Mouse (Mus musculus): Measurements from ENCODE around the gene Bsg. TPM values are rescaled to one million over a fixed set of nuclear protein-coding genes. Genes with fewer than 3 reads are reported as not detected.

The Bsg gene
- polyA plus RNA-seq, 1 experiment from 2014 or later = 1,158 TPM

DNA sequence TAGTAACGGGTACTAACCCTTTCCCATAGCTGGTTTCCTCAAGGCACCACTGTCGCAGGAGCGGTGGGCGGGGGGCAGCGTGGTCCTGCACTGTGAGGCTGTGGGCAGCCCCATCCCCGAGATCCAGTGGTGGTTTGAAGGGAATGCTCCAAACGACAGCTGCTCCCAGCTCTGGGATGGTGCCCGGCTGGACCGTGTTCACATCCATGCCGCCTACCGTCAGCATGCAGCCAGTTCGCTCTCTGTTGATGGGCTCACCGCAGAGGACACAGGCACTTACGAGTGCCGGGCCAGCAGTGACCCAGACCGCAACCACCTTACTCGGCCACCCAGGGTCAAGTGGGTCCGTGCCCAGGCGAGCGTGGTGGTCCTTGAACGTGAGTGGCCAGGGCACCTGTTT is 4.4 kb downstream of the Bsg start:
- H3K27me3 ChIP-seq (replicated peaks; ENCODE audit: control insufficient read depth, insufficient read depth, low read length) = no peaks in the 10 kb centered on the region
- no peak overlapping the region for H3K27ac ChIP-seq (ENCODE audit: low read length)
- H3K36me3 ChIP-seq (ENCODE audit: control insufficient read depth, insufficient read depth, low read length) = peaks cover 27% of the 10 kb centered on the region; the same call in 1 of the 2 replicates
- no peak for ATAC-seq
- peaks cover 40% of the 10 kb centered on the region for H3K4me1 ChIP-seq (ENCODE audit: control insufficient read depth, insufficient read depth, low read length)
- H3K4me3 ChIP-seq (ENCODE audit: low read length) = no peak overlapping the region
- H3K9ac ChIP-seq (ENCODE audit: low read depth, low read length) = peak overlapping the region; percentile 19; the same call in 1 of the 2 replicates
- no peak overlapping the region for H3K4me2 ChIP-seq (ENCODE audit: low read depth, low read length)
- 88% methylated on average over 21 of the region's 21 CpGs for WGBS
- no peaks in the 10 kb centered on the region for H3K9me3 ChIP-seq (ENCODE audit: control insufficient read depth, low read length)

GRCm38 (mm10) chr10:79709307-79709706 is 5.0 kb downstream of the Bsg start:
- Histone ChIP-seq H3K27ac (ENCODE audit: low read length) (no peak overlapping the region), H3K4me2 (ENCODE audit: low read depth, low read length) (no peak overlapping the region), H3K9me3 (ENCODE audit: control insufficient read depth, low read length) (no peaks in the 10 kb centered on the region), H3K4me1 (ENCODE audit: control insufficient read depth, insufficient read depth, low read length) (peaks cover 40% of the 10 kb centered on the region), H3K27me3 (replicated peaks; ENCODE audit: control insufficient read depth, insufficient read depth, low read length) (no peaks in the 10 kb centered on the region), H3K9ac (ENCODE audit: low read depth, low read length) (no peak overlapping the region), H3K4me3 (ENCODE audit: low read length) (no peak overlapping the region), H3K36me3 (ENCODE audit: control insufficient read depth, insufficient read depth, low read length) (peaks cover 27% of the 10 kb centered on the region; the same call in 1 of the 2 replicates)
- 60% methylated on average over 7 of the region's 7 CpGs for WGBS
- ATAC-seq = no peak

GRCm38 (mm10) chr10:79712029-79712428 is 7.7 kb downstream of the Bsg start:
- no peaks in the 10 kb centered on the region for H3K9me3 ChIP-seq (ENCODE audit: control insufficient read depth, low read length)
- H3K9ac ChIP-seq (ENCODE audit: low read depth, low read length) = no peak overlapping the region
- H3K36me3 ChIP-seq (ENCODE audit: control insufficient read depth, insufficient read depth, low read length) = peaks cover 27% of the 10 kb centered on the region; the same call in 1 of the 2 replicates
- H3K4me2 ChIP-seq (ENCODE audit: low read depth, low read length) = no peak overlapping the region
- H3K27ac ChIP-seq (ENCODE audit: low read length) = no peak overlapping the region
- peak; percentile 8 for ATAC-seq
- peaks cover 29% of the 10 kb centered on the region for H3K4me1 ChIP-seq (ENCODE audit: control insufficient read depth, insufficient read depth, low read length)
- 74% methylated on average over 1 of the region's 1 CpGs for WGBS
- no peak overlapping the region for H3K4me3 ChIP-seq (ENCODE audit: low read length)
- peaks cover 23% of the 10 kb centered on the region for H3K27me3 ChIP-seq (replicated peaks; ENCODE audit: control insufficient read depth, insufficient read depth, low read length)

GRCm38 (mm10) chr10:79712499-79713126 is 8.3 kb downstream of the Bsg start:
- Histone ChIP-seq H3K9ac (ENCODE audit: low read depth, low read length) (no peak overlapping the region), H3K4me2 (ENCODE audit: low read depth, low read length) (no peak overlapping the region), H3K9me3 (ENCODE audit: control insufficient read depth, low read length) (no peaks in the 10 kb centered on the region), H3K4me3 (ENCODE audit: low read length) (no peak overlapping the region), H3K27me3 (replicated peaks; ENCODE audit: control insufficient read depth, insufficient read depth, low read length) (peaks cover 29% of the 10 kb centered on the region), H3K36me3 (ENCODE audit: control insufficient read depth, insufficient read depth, low read length) (peaks cover 22% of the 10 kb centered on the region; the same call in 1 of the 2 replicates), H3K27ac (ENCODE audit: low read length) (no peak overlapping the region), H3K4me1 (ENCODE audit: control insufficient read depth, insufficient read depth, low read length) (peaks cover 28% of the 10 kb centered on the region)
- WGBS = 9% methylated on average over 6 of the region's 6 CpGs
- ATAC-seq = peak; percentile 58

- Histone ChIP-seq H3K4me2 (ENCODE audit: low read depth, low read length) (no peak overlapping the region), H3K9me3 (ENCODE audit: control insufficient read depth, low read length) (no peaks in the 10 kb centered on the region), H3K36me3 (ENCODE audit: control insufficient read depth, insufficient read depth, low read length) (peaks cover 21% of the 10 kb centered on the region; the same call in 1 of the 2 replicates), H3K27me3 (replicated peaks; ENCODE audit: control insufficient read depth, insufficient read depth, low read length) (peaks cover 32% of the 10 kb centered on the region), H3K27ac (ENCODE audit: low read length) (no peak overlapping the region), H3K9ac (ENCODE audit: low read depth, low read length) (no peak overlapping the region), H3K4me3 (ENCODE audit: low read length) (no peak overlapping the region), H3K4me1 (ENCODE audit: control insufficient read depth, insufficient read depth, low read length) (peaks cover 23% of the 10 kb centered on the region)
- no peak for ATAC-seq
- WGBS = 18% methylated on average over 1 of the region's 1 CpGs
Measured at GRCm38 (mm10) chr10:79713163-79713562, 8.9 kb downstream of the Bsg start.

DNA sequence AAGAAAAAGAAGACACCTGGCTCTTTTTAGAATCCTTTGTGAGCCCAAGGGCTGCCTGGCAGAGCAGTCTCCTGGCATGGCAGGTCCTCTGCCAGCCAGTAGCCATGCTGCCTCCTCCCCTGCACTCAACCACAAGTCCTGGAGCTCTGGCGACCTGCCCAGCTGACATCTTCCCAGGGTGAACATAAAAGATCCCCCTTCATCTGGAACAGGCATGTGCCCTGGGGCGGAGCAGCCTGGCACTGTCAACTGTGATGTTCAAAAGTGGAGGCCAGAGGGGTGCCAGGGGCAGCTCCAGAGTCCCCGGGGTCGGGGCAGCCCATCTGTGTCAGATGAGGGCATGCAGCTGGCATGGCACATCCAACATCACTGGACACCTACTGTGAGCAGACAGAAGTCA is 10.7 kb downstream of the Bsg start:
- H3K4me2 ChIP-seq (ENCODE audit: low read depth, low read length) = no peak overlapping the region
- H3K36me3 ChIP-seq (ENCODE audit: control insufficient read depth, insufficient read depth, low read length) = peaks cover 13% of the 10 kb centered on the region; the same call in 1 of the 2 replicates
- no peak overlapping the region for H3K4me3 ChIP-seq (ENCODE audit: low read length)
- no peak for ATAC-seq
- peaks cover 40% of the 10 kb centered on the region for H3K27me3 ChIP-seq (replicated peaks; ENCODE audit: control insufficient read depth, insufficient read depth, low read length)
- no peak overlapping the region for H3K9ac ChIP-seq (ENCODE audit: low read depth, low read length)
- no peak overlapping the region for H3K27ac ChIP-seq (ENCODE audit: low read length)
- H3K4me1 ChIP-seq (ENCODE audit: control insufficient read depth, insufficient read depth, low read length) = peaks cover 13% of the 10 kb centered on the region
- WGBS = 68% methylated on average over 4 of the region's 4 CpGs
- no peaks in the 10 kb centered on the region for H3K9me3 ChIP-seq (ENCODE audit: control insufficient read depth, low read length)

DNA sequence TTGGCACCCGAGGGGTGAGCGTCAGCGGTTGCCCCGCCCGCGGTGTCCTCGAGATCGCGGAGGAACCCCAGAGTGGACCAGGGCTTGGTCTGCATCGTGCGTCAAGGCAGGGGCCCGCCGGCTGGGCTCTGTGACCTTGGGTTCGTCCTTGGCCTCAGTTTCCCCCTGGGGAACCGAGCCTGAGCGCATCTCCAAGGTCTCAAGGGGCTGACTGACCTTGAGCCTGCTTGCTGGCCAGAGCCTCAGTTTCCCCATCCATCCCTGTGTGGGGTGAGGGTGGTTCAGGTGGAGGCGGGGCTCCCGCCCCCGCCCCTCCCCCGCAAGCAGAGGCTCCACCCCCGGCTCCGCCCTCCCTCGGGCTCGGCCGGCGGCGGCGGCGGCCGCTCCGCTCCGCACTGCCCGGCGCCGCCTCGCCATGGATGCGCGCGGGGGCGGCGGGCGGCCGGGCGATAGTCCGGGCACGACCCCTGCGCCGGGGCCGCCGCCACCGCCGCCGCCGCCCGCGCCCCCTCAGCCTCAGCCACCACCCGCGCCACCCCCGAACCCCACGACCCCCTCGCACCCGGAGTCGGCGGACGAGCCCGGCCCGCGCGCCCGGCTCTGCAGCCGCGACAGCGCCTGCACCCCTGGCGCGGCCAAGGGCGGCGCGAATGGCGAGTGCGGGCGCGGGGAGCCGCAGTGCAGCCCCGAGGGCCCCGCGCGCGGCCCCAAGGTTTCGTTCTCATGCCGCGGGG is 12.1 kb downstream of the Bsg start, which contains the start of gene Hcn2:
Gene Hcn2 (plus strand): TSS at position 381 of the 734 bp plus-strand sequence.
- Histone ChIP-seq H3K27ac (ENCODE audit: low read length) (no peak within 1 kb of the TSS), H3K4me2 (ENCODE audit: low read depth, low read length) (peak within 1 kb of the TSS; percentile 95), H3K4me1 (ENCODE audit: control insufficient read depth, insufficient read depth, low read length) (peaks cover 13% of the 10 kb centered on the region), H3K4me3 (ENCODE audit: low read length) (peak within 1 kb of the TSS; percentile 67), H3K9ac (ENCODE audit: low read depth, low read length) (peak within 1 kb of the TSS; percentile 63), H3K27me3 (replicated peaks; ENCODE audit: control insufficient read depth, insufficient read depth, low read length) (peaks cover 40% of the 10 kb centered on the region), H3K36me3 (ENCODE audit: control insufficient read depth, insufficient read depth, low read length) (peaks cover 5% of the 10 kb centered on the region; the same call in 1 of the 2 replicates), H3K9me3 (ENCODE audit: control insufficient read depth, low read length) (no peaks in the 10 kb centered on the region)
- peak; percentile 52 for ATAC-seq
- WGBS = 2% methylated on average over 57 of the region's 91 CpGs

- H3K9me3 ChIP-seq (ENCODE audit: control insufficient read depth, low read length) = no peaks in the 10 kb centered on the region
- peaks cover 40% of the 10 kb centered on the region for H3K27me3 ChIP-seq (replicated peaks; ENCODE audit: control insufficient read depth, insufficient read depth, low read length)
- peak overlapping the region; percentile 95 for H3K4me2 ChIP-seq (ENCODE audit: low read depth, low read length)
- H3K4me1 ChIP-seq (ENCODE audit: control insufficient read depth, insufficient read depth, low read length) = peaks cover 13% of the 10 kb centered on the region
- H3K27ac ChIP-seq (ENCODE audit: low read length) = no peak overlapping the region
- peak; percentile 41 for ATAC-seq
- H3K4me3 ChIP-seq (ENCODE audit: low read length) = peak overlapping the region; percentile 67
- H3K36me3 ChIP-seq (ENCODE audit: control insufficient read depth, insufficient read depth, low read length) = peaks cover 3% of the 10 kb centered on the region; the same call in 1 of the 2 replicates
- H3K9ac ChIP-seq (ENCODE audit: low read depth, low read length) = peak overlapping the region; percentile 63
- under 1% methylated on average over 41 of the region's 44 CpGs for whole genome bisulfite sequencing
Measured at GRCm38 (mm10) chr10:79716988-79717355, 12.7 kb downstream of the Bsg start.

DNA sequence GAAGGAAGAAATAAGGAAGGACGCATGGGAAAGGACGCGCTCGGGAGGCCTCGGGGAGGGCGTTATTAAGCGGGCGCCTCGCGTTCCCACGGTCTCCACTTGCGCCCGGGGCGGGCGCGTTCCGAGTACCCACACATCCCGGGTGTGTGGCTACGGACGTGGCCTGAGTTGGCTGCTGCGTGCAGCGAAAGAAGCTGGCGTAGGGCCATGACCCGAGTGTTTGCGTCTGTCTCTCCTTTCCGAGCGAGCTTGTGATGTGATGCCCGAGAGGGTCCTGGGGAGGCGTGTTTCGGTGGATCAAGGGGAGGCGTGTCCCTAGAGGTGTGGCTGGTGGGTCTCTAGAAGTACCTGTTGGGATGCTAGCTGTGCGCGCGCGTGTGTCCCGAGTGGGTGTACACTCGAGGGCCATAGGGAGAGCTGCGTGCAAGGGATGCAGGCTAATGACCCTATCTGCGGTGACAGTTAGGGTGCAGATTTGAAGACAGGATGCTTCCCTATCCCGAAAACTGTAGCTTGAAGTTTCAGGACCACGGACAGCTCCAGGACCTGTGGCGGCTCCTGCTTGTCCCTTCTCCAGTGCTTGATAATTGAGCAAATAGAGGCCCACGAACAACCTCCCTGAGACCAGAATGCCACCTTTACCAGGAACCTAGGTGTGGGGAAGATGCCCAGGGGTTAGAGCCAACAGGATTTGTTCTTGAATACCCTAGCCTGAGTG is 13.5 kb downstream of the Bsg start:
- Histone ChIP-seq H3K9ac (ENCODE audit: low read depth, low read length) (no peak overlapping the region), H3K4me2 (ENCODE audit: low read depth, low read length) (peak overlapping the region; percentile 95), H3K27ac (ENCODE audit: low read length) (no peak overlapping the region), H3K27me3 (replicated peaks; ENCODE audit: control insufficient read depth, insufficient read depth, low read length) (peaks cover 40% of the 10 kb centered on the region), H3K9me3 (ENCODE audit: control insufficient read depth, low read length) (no peaks in the 10 kb centered on the region), H3K4me3 (ENCODE audit: low read length) (peak overlapping the region; percentile 67; the same call in 1 of the 2 replicates), H3K36me3 (ENCODE audit: control insufficient read depth, insufficient read depth, low read length) (no peaks in the 10 kb centered on the region), H3K4me1 (ENCODE audit: control insufficient read depth, insufficient read depth, low read length) (peaks cover 13% of the 10 kb centered on the region)
- 2% methylated on average over 43 of the region's 43 CpGs for WGBS
- ATAC-seq = no peak
